In genomic region chr11:57797828-57798227, GRCm38 (mm10) we compare ENCODE assay signal across 38 mouse cellular contexts. TPM values are rescaled to one million over a fixed set of nuclear protein-coding genes. Genes with fewer than 3 reads are reported as not detected.
"Had no signal": no experiment of that assay in that cellular context is flagged by ENCODE, and none has a peak within 500 bp of the region (broad histone marks: within the 10 kb centered on the region; RNA-seq: fewer than 3 reads in every experiment).

No protein-coding gene starts in this region.

- H3K4me3 ChIP-seq: heart, embryonic 12.5 days; heart, embryonic 13.5 days; heart, embryonic 15.5 days; hindbrain, embryonic 10.5 days; hindbrain, embryonic 12.5 days; hindbrain, embryonic 13.5 days; hindbrain, embryonic 15.5 days; intestine, embryonic 15.5 days; kidney, embryonic 15.5 days; layer of hippocampus, adult 2 months; left cerebral cortex, adult 2 months had no signal

- H3K36me3 ChIP-seq: heart, embryonic 12.5 days; heart, embryonic 13.5 days; heart, embryonic 15.5 days; hindbrain, embryonic 10.5 days; hindbrain, embryonic 12.5 days; hindbrain, embryonic 13.5 days; hindbrain, embryonic 15.5 days; intestine, embryonic 15.5 days; kidney, embryonic 15.5 days had no signal

- H3K27ac ChIP-seq: heart, embryonic 13.5 days; heart, embryonic 15.5 days; hindbrain, embryonic 10.5 days; hindbrain, embryonic 12.5 days; hindbrain, embryonic 13.5 days; hindbrain, embryonic 14.5 days; hindbrain, embryonic 15.5 days; hindbrain, postnatal 0 days; intestine, embryonic 15.5 days; kidney, embryonic 15.5 days; kidney, postnatal 0 days; layer of hippocampus, adult 2 months; left cerebral cortex, adult 2 months had no signal

- H3K9ac ChIP-seq: heart, embryonic 12.5 days; heart, embryonic 13.5 days; heart, embryonic 15.5 days; hindbrain, embryonic 12.5 days; hindbrain, embryonic 13.5 days; hindbrain, embryonic 14.5 days; hindbrain, embryonic 15.5 days; intestine, embryonic 15.5 days; kidney, embryonic 15.5 days had no signal

- DNase-seq: heart, postnatal 10 days; heart, postnatal 14 days; heart, postnatal 36 days; heart, postnatal 4 days; kidney, adult 11 months; kidney, adult 18-20 months; kidney, adult 2 months; kidney, adult 8-10 months; kidney, postnatal 10 days; kidney, postnatal 14 days; kidney, postnatal 25 days; kidney, postnatal 36 days; kidney, postnatal 4 days; layer of hippocampus, adult 9-11 months; layer of hippocampus, postnatal 36 days had no signal

- H3K9me3 ChIP-seq: heart, embryonic 12.5 days; heart, embryonic 13.5 days; heart, embryonic 15.5 days; hindbrain, embryonic 10.5 days; hindbrain, embryonic 12.5 days; hindbrain, embryonic 13.5 days; hindbrain, embryonic 15.5 days; intestine, embryonic 15.5 days; kidney, embryonic 15.5 days had no signal

RNA-seq across cellular contexts. Expression of gene Hand1, which starts 34.8 kb away (rescaled TPM):
- total RNA-seq: heart, postnatal 14 days; heart, postnatal 25 days; heart, postnatal 36 days; hematopoietic stem cell, adult 5-6 weeks; hindbrain, postnatal 0 days; layer of hippocampus, adult 2 months; layer of hippocampus, adult 8-10 months; layer of hippocampus, postnatal 10 days; layer of hippocampus, postnatal 14 days; layer of hippocampus, postnatal 25 days; layer of hippocampus, postnatal 36 days; left cerebral cortex, adult 18-20 months; left cerebral cortex, adult 2 months; left cerebral cortex, adult 8-10 months; left cerebral cortex, postnatal 10 days had no signal
